Comparison of ENCODE assay signal across 8 mouse cellular contexts in genomic region chr9:50855780-50856179, GRCm38 (mm10). TPM values are rescaled to one million over a fixed set of nuclear protein-coding genes. Genes with fewer than 3 reads are reported as not detected.
DNase-seq lines count a peak whose midpoint lies in the region; ATAC-seq and TF ChIP-seq lines count a peak whose summit lies in the region.

No protein-coding gene starts in this region.

- no peaks in the 10 kb centered on the region for H3K27me3 ChIP-seq in heart, embryonic 12.5 days (replicated peaks)
- H3K27me3 ChIP-seq in ES-Bruce4 (ENCODE audit: control insufficient read depth, insufficient read depth, low read length, poor library complexity, severe bottlenecking), result no peaks in the 10 kb centered on the region
- no peaks in the 10 kb centered on the region for H3K27me3 ChIP-seq in forebrain, embryonic 15.5 days
- H3K27me3 ChIP-seq in liver, embryonic 16.5 days (ENCODE audit: control insufficient read depth, insufficient read depth, low read depth, low read length), result no peaks in the 10 kb centered on the region

- no peak for DNase-seq in heart, postnatal 4 days
- DNase-seq in adrenal gland, postnatal 25 days, result no peak
- DNase-seq in urinary bladder, postnatal 36 days (ENCODE audit: low spot score in 2 of 2), result no peak
- no peak for DNase-seq in urinary bladder, adult 2 months (ENCODE audit: low spot score)

- peaks cover 33% of the 10 kb centered on the region for H3K4me1 ChIP-seq in heart, embryonic 12.5 days (replicated peaks)
- no peaks in the 10 kb centered on the region for H3K4me1 ChIP-seq in ES-Bruce4 (ENCODE audit: control insufficient read depth, insufficient read depth, low read length)
- H3K4me1 ChIP-seq in forebrain, embryonic 15.5 days, result peaks cover 41% of the 10 kb centered on the region
- H3K4me1 ChIP-seq in liver, embryonic 16.5 days (ENCODE audit: control insufficient read depth, low read depth, low read length), result peaks cover 59% of the 10 kb centered on the region

- no peaks in the 10 kb centered on the region for H3K9me3 ChIP-seq in heart, embryonic 12.5 days (replicated peaks)
- no peaks in the 10 kb centered on the region for H3K9me3 ChIP-seq in ES-Bruce4 (replicated peaks; ENCODE audit: control insufficient read depth, insufficient read depth, low read length, poor library complexity, severe bottlenecking)
- no peaks in the 10 kb centered on the region for H3K9me3 ChIP-seq in forebrain, embryonic 15.5 days
- no peaks in the 10 kb centered on the region for H3K9me3 ChIP-seq in liver, embryonic 16.5 days (replicated peaks; ENCODE audit: control insufficient read depth, low read length)

- no peak for TF ChIP-seq CTCF in ES-Bruce4 (IDR thresholded peaks at IDR 0.05; ENCODE audit: low read depth, low read length)

- H3K4me2 ChIP-seq in heart, embryonic 12.5 days, result peak overlapping the region; percentile 84
- H3K4me2 ChIP-seq in forebrain, embryonic 15.5 days (replicated peaks), result peak overlapping the region; percentile 76
- peak overlapping the region; percentile 86 for H3K4me2 ChIP-seq in liver, embryonic 16.5 days (ENCODE audit: low read depth, low read length)

- ATAC-seq in heart, embryonic 12.5 days (ENCODE audit: insufficient number of reproducible peaks, low FRiP score), result no peak
- no peak for ATAC-seq in forebrain, embryonic 15.5 days (replicated peaks)
- no peak for ATAC-seq in liver, embryonic 16.5 days (ENCODE audit: low read depth)

- H3K9ac ChIP-seq in heart, embryonic 12.5 days, result no peak overlapping the region; the same call in 1 of the 2 replicates
- peak overlapping the region; percentile 90 for H3K9ac ChIP-seq in ES-Bruce4 (ENCODE audit: low read depth, poor library complexity, severe bottlenecking)
- H3K9ac ChIP-seq in forebrain, embryonic 15.5 days (replicated peaks), result 0 out of 2 replicates have a peak overlapping the region, but pooled peaks have one; percentile 72
- H3K9ac ChIP-seq in liver, embryonic 16.5 days (ENCODE audit: low read depth, low read length), result peak overlapping the region; percentile 91

- H3K4me3 ChIP-seq in heart, embryonic 12.5 days, result peak overlapping the region; percentile 72; the same call in 1 of the 2 replicates
- H3K4me3 ChIP-seq in ES-Bruce4 (ENCODE audit: low read depth, low read length), result no peak overlapping the region
- peak overlapping the region; percentile 74; the same call in 1 of the 2 replicates for H3K4me3 ChIP-seq in forebrain, embryonic 15.5 days
- H3K4me3 ChIP-seq in liver, embryonic 16.5 days (ENCODE audit: low read depth, low read length), result peak overlapping the region; percentile 95

- H3K27ac ChIP-seq in heart, embryonic 12.5 days (ENCODE audit: poor library complexity, severe bottlenecking), result peak overlapping the region; percentile 61
- peak overlapping the region; percentile 22 for H3K27ac ChIP-seq in ES-Bruce4 (ENCODE audit: insufficient read depth, low read length)
- H3K27ac ChIP-seq in forebrain, embryonic 15.5 days (replicated peaks), result peak overlapping the region; percentile 85
- H3K27ac ChIP-seq in liver, embryonic 16.5 days (ENCODE audit: low read length), result peak overlapping the region; percentile 94

- 61% methylated on average over 5 of the region's 5 CpGs for WGBS in heart, embryonic 12.5 days
- 55% methylated on average over 5 of the region's 5 CpGs for WGBS in forebrain, embryonic 15.5 days
- 39% methylated on average over 5 of the region's 5 CpGs for WGBS in liver, embryonic 16.5 days (ENCODE audit: insufficient replicate concordance)

- peaks cover 20% of the 10 kb centered on the region for H3K36me3 ChIP-seq in heart, embryonic 12.5 days
- H3K36me3 ChIP-seq in ES-Bruce4 (ENCODE audit: control insufficient read depth, insufficient read depth, low read length, poor library complexity, severe bottlenecking), result peaks cover 20% of the 10 kb centered on the region
- 0 out of 2 replicates have a peak, but pooled peaks cover 6% of the 10 kb centered on the region for H3K36me3 ChIP-seq in forebrain, embryonic 15.5 days
- H3K36me3 ChIP-seq in liver, embryonic 16.5 days (ENCODE audit: control insufficient read depth, insufficient read depth), result peaks cover 19% of the 10 kb centered on the region

- no peak for TF ChIP-seq POLR2A in ES-Bruce4 (IDR thresholded peaks at IDR 0.05; ENCODE audit: insufficient read depth, low read length)

- TF ChIP-seq EP300 in ES-Bruce4 (IDR thresholded peaks at IDR 0.05; ENCODE audit: insufficient read depth, low read depth, low read length), result no peak

RNA-seq across cellular contexts. Expression of gene Ppp2r1b, which starts 10.7 kb away (rescaled TPM):
- 61.1 and 62.1 TPM in 2 replicates for polyA plus RNA-seq in heart, embryonic 12.5 days (2016; fragmentation: Nextera tagmentation; extraction: Ambion mirVana)
- total RNA-seq in heart, postnatal 4 days (2021), result 10 to 100 TPM; 24.0 to 29.8 TPM
- 56.4 and 61.9 TPM in 2 replicates for polyA plus RNA-seq in ES-Bruce4 (2011; ENCODE audit: insufficient read depth, insufficient read length, low read depth, missing spikeins)
- 89.6 and 95.9 TPM in 2 replicates for polyA plus RNA-seq in forebrain, embryonic 15.5 days (2015; fragmentation: Nextera tagmentation; extraction: Ambion mirVana)
- polyA plus RNA-seq in liver, embryonic 16.5 days (2015; fragmentation: Nextera tagmentation; extraction: Ambion mirVana), result 59.4 and 63.0 TPM in 2 replicates
- total RNA-seq in adrenal gland, postnatal 25 days (2021), result 28.4 and 29.6 TPM in 2 replicates
- polyA plus RNA-seq in urinary bladder, adult 2 months (2012; rRNA removed), result 20.9 and 23.5 TPM in 2 replicates

Comparison
In these comparisons a context has a peak if more than half of its experiments do, and no peak if none do; other contexts are left out.
1. H3K27ac ChIP-seq: peak in every context shown above with its lines; median percentile 94 in liver, embryonic 16.5 days; 85 in forebrain, embryonic 15.5 days; 61 in heart, embryonic 12.5 days; 22 in ES-Bruce4.